Mouse (Mus musculus) heart, embryonic 15.5 days (tissue): ENCODE data around the gene Tbcc. TPM values are rescaled to one million over a fixed set of nuclear protein-coding genes. Genes with fewer than 3 reads are reported as not detected.

ENCODE experiments used
- ATAC-seq: fragments of 200-750 bp; cut with Nextera tagmentation; replicated peaks from 2 replicates; pipeline ENCODE4 v1.8.0; 2017; ENCODE audit warnings: low read depth, moderate TSS enrichment; ENCODE audit not compliant: insufficient number of reproducible peaks, insufficient read depth, low FRiP score
- H3K27ac ChIP-seq: fragments of 300-500 bp; sonication (generic); 2 replicates; pipeline ENCODE4 v1.5.1; 2015; ENCODE audit warnings: mild to moderate bottlenecking, inconsistent platforms
- H3K27me3 ChIP-seq: fragments of 300-500 bp; sonication (generic); 2 replicates; pipeline ENCODE4 v1.6.1; 2015; ENCODE audit warnings: inconsistent platforms
- H3K36me3 ChIP-seq: fragments of 300-500 bp; sonication (generic); 2 replicates; pipeline ENCODE4 v1.6.1; 2015; ENCODE audit warnings: mild to moderate bottlenecking, inconsistent platforms
- H3K4me1 ChIP-seq: fragments of 300-500 bp; sonication (generic); replicated peaks from 2 replicates; pipeline ENCODE4 v1.6.1; 2015; ENCODE audit warnings: inconsistent platforms
- H3K4me2 ChIP-seq: fragments of 300-500 bp; sonication (generic); 2 replicates; pipeline ENCODE4 v1.6.1; 2015; ENCODE audit warnings: inconsistent platforms, mild to moderate bottlenecking, moderate library complexity
- H3K4me3 ChIP-seq: fragments of 300-500 bp; sonication (generic); 2 replicates; pipeline ENCODE4 v1.5.1; 2015; ENCODE audit warnings: mild to moderate bottlenecking, inconsistent platforms
- H3K9ac ChIP-seq: fragments of 300-500 bp; sonication (generic); 2 replicates; pipeline ENCODE4 v1.6.1; 2015; ENCODE audit warnings: mild to moderate bottlenecking, inconsistent platforms
- H3K9me3 ChIP-seq: fragments of 300-500 bp; sonication (generic); replicated peaks from 2 replicates; pipeline ENCODE4 v1.6.1; 2016; ENCODE audit warnings: inconsistent platforms
- WGBS: fragments of 180-500 bp; shearing (Covaris S2); methylation state at CpG from one replicate; pipeline ENCODE4 v1.1.7; 2015; ENCODE audit warnings: mixed read lengths; 5-methylcytosine and 5-hydroxymethylcytosine counted together
- polyA plus RNA-seq: library from polyadenylated mRNA; unstranded; fragments of >200 nt; fragmentation: Nextera tagmentation; extraction: Ambion mirVana; gene quantifications from 2 replicates; pipeline ENCODE4 v1.2.1, GENCODE M21; 2015

The Tbcc gene
- polyA plus RNA-seq, 1 experiment from 2014 or later = 41.9 TPM

DNA sequence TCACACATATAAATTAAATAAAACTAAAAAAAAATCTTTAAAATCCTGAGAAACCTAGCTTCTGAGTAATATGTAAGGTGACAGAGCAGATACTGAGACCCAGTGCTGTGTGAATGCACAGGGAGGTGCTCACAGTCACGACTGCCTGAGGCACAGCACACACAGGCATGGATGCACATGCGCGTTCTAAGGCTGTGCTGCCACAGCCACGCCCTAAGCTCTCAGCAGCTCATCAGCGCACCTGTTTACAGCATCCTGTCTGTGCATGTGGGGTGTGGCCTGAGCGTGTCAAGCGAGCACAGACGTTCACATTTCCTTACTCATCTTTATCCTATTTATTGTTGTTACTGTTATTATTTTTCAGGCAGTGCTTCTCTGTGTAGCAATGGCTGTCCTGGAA, 50.0 kb downstream of the Tbcc start:
- no peak for ATAC-seq
- Histone ChIP-seq H3K9me3 (no peaks in the 10 kb centered on the region), H3K4me2 (no peak overlapping the region), H3K27ac (no peak overlapping the region), H3K9ac (no peak overlapping the region), H3K36me3 (peaks cover 99% of the 10 kb centered on the region), H3K4me3 (no peak overlapping the region), H3K27me3 (no peaks in the 10 kb centered on the region), H3K4me1 (peaks cover 2% of the 10 kb centered on the region; the same call in 1 of the 2 replicates)
- 88% methylated on average over 8 of the region's 8 CpGs for WGBS

Other genes starting within 250 kb of the Tbcc start
- gene Klc4, start 244.7 kb upstream of the Tbcc start, polyA plus RNA-seq = 20.2 and 24.2 TPM in 2 replicates
- 94.3 and 102 TPM in 2 replicates for gene Mrpl2, start 244.5 kb upstream of the Tbcc start, polyA plus RNA-seq
- gene Cul7, start 240.3 kb upstream of the Tbcc start, polyA plus RNA-seq = 32.8 and 44.9 TPM in 2 replicates
- gene Rrp36, start 216.3 kb upstream of the Tbcc start, polyA plus RNA-seq = 33.2 and 39.7 TPM in 2 replicates
- 105 and 113 TPM in 2 replicates for gene Mea1, start 211.9 kb upstream of the Tbcc start, polyA plus RNA-seq
- gene Klhdc3, start 209.8 kb upstream of the Tbcc start, polyA plus RNA-seq = 153 and 163 TPM in 2 replicates
- gene Ppp2r5d, start 185.6 kb upstream of the Tbcc start, polyA plus RNA-seq = 44.6 and 66.2 TPM in 2 replicates
- 10.5 and 19.0 TPM in 2 replicates for gene Pex6, start 179.2 kb upstream of the Tbcc start, polyA plus RNA-seq
- gene Gnmt, start 161.5 kb upstream of the Tbcc start, polyA plus RNA-seq = 1.2 and 1.8 TPM in 2 replicates
- gene Cnpy3, start 138.5 kb upstream of the Tbcc start, polyA plus RNA-seq = 43.1 and 55.5 TPM in 2 replicates
- 2.9 and 25.2 TPM in 2 replicates for gene Ptcra, start 127.0 kb upstream of the Tbcc start, polyA plus RNA-seq
- gene 2310039H08Rik, start 118.0 kb upstream of the Tbcc start, polyA plus RNA-seq = 49.5 and 51.5 TPM in 2 replicates
- 86.3 and 93.7 TPM in 2 replicates for gene Rpl7l1, start 108.0 kb upstream of the Tbcc start, polyA plus RNA-seq
- 3.2 and 3.9 TPM in 2 replicates for gene Bicral, start 32.2 kb upstream of the Tbcc start, polyA plus RNA-seq
- gene Prph2, start 19.8 kb downstream of the Tbcc start, polyA plus RNA-seq = not detected in 2 replicates
- gene Ubr2, start 119.9 kb downstream of the Tbcc start, polyA plus RNA-seq = 14.4 and 16.7 TPM in 2 replicates